Mouse (Mus musculus): ENCODE results near the gene Olfr492.

The Olfr492 gene

DNA sequence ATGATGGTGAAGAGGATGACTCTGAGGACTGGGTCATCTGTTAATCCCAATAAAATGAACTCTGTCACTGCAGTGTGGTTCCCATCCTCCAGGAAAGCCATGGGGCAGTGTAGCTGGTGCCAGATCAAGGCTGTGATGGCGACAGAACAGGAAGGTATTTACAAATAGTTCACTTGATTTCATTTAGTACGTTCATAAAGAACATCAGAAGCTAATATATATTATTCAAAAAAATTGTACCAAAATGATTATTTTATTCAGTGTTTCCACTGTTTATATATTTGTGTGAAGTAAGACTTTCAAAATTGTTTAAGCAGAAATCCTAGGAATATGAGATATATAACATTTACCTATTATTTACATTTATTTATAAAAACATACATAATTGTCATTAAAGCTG is at the start of gene Olfr492:
Olfr492 (minus strand) TSS at position 101 of the 400 bp plus-strand sequence.
- no peak for DNase-seq (ENCODE audit: low spot score in 2 of 2)

- no peak for DNase-seq (ENCODE audit: low spot score in 2 of 2)
These were observed 41.6 kb upstream of the Olfr492 start, which contains the start of gene Olfr494 for GRCm38 (mm10) chr7:108365035-108365434. TSS of gene Olfr494 (plus strand) at chr7:108365335.

DNA sequence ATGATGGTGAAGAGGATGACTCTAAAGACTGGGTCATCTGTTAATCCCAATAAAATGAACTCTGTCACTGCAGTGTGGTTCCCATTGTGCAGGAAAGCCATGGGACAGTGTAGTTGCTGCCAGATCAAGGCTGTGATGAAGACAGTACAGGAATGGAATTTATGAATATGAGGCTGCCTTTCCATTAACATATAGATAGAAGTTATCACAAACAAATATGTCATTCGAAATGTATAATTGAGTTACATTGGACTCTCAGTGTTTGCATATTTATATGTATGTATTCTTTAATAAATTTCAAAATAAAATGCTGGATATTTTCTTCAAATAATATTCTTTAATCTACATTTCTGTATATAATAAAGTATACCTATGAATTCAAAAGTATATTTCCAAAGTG is 23.4 kb upstream of the Olfr492 start, which contains the start of gene Olfr493:
Olfr493 (minus strand) TSS at position 101 of the 400 bp plus-strand sequence.
- no peak for DNase-seq (ENCODE audit: low spot score in 2 of 2)

DNA sequence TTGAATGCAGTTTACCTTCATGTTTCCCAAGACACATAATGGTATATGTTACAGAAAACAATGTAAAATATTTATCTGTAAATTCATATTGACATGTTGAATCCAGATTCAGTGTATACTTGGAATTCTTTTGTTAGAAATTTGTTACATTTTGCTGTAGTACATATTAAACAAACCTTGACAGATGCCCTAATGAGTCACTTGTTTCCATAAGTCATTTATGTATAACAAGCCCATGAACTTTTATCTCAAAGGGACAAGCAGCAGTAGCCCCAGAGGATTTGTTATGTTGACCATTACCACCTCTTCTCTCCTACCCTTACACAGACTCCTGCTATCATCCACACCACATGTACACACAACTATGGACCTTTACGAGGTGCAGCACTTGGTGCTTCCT is 10.3 kb downstream of the Olfr492 start, which contains the start of gene Olfr491:
Olfr491 (plus strand) TSS at position 301 of the 400 bp plus-strand sequence.
- DNase-seq (ENCODE audit: low spot score in 2 of 2) = no peak

DNA sequence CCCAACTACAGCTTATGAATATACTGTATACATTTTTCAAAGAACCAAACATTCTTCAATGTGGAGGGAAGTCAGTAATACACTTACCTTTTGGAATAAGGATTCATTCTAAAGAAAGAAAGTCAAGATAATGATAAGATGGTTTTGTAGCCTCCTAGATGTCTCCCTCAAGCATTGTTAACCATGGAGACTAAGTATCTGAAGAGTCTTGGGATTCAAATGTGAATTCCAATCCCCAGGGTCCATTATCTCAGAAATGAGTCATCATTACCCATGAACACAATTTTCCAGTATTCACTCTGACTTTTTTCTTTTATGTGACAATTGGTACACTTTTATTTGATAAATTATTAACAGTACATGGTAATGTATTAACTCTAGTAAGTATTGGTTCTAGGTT is 34.6 kb downstream of the Olfr492 start, which contains the start of gene Olfr490:
Olfr490 (minus strand) TSS at position 101 of the 400 bp plus-strand sequence.
- no peak for DNase-seq (ENCODE audit: low spot score in 2 of 2)

Data from cerebellum, postnatal 4 days (tissue).